Mouse (Mus musculus) mesoderm, embryonic 11.5 days (tissue): ENCODE results near the gene Cd209b.

ENCODE experiments used
- DNase-seq: peaks from one replicate; pipeline ENCODE4 v3.0.0-alpha.2; 2012; ENCODE audit warnings: low read depth, low spot score

Cd209b gene

GRCm38 (mm10) chr8:3926744-3927143 is at the start of gene Cd209b:
Gene Cd209b (minus strand): TSS chr8:3926844.
- no peak for DNase-seq

- peak; percentile 3 for DNase-seq
These were observed 29.4 kb upstream of the Cd209b start for GRCm38 (mm10) chr8:3956037-3956436.

- DNase-seq = no peak
These were observed 28.0 kb upstream of the Cd209b start, which contains the start of gene Cd209c for GRCm38 (mm10) chr8:3954646-3955045. Gene Cd209c (minus strand): TSS chr8:3954746.

GRCm38 (mm10) chr8:3940023-3940422 is 13.4 kb upstream of the Cd209b start:
- no peak for DNase-seq

GRCm38 (mm10) chr8:3878455-3878854 is 48.2 kb downstream of the Cd209b start, which contains the start of gene Cd209d:
Gene Cd209d (minus strand): TSS chr8:3878555.
- DNase-seq = no peak

GRCm38 (mm10) chr8:3876121-3876520 is 50.5 kb downstream of the Cd209b start:
- no peak for DNase-seq
